Mouse (Mus musculus): ENCODE results near the gene Ctdnep1.

GRCm38 (mm10) chr11:69936156-69936555, 44.8 kb upstream of the Ctdnep1 start:
- TF ChIP-seq CTCF (IDR thresholded peaks at IDR 0.05; ENCODE audit: borderline replicate concordance, insufficient read depth, low read length): no peak
- TF ChIP-seq POLR2A (IDR thresholded peaks at IDR 0.05; ENCODE audit: low read depth, low read length): no peak
